Mouse (Mus musculus) brown adipose tissue, adult 24 weeks (tissue): ENCODE measurements around the gene Layn. TPM values are rescaled to one million over a fixed set of nuclear protein-coding genes. Genes with fewer than 3 reads are reported as not detected.
A peak's percentile ranks its signal among the peaks of the same experiment; 100 is the strongest.

Source experiments
- H3K27ac ChIP-seq: fragments of 200-500 bp; replicated peaks from 2 replicates; pipeline ENCODE4 v1.5.1; 2012; ENCODE audit warnings: low read depth, mild to moderate bottlenecking, low read length
- H3K4me1 ChIP-seq: fragments of 200-500 bp; 2 replicates; pipeline ENCODE4 v1.6.1; 2012; ENCODE audit warnings: low read length, mixed read lengths; ENCODE audit not compliant: control insufficient read depth, insufficient read depth, insufficient read length
- H3K4me3 ChIP-seq: fragments of 200-500 bp; 2 replicates; pipeline ENCODE4 v1.5.1; 2012; ENCODE audit warnings: low read depth, mild to moderate bottlenecking, low read length, moderate library complexity; ENCODE audit not compliant: insufficient read depth
- polyA plus RNA-seq: library from polyadenylated mRNA; stranded (reverse); fragments of >200 nt; gene quantifications from 2 replicates; pipeline ENCODE4 v1.2.4, GENCODE M21; 2012; ENCODE audit not compliant: missing spikeins, insufficient read depth, insufficient read length

Layn gene
- 1.6 and 1.7 TPM in 2 replicates for polyA plus RNA-seq

DNA sequence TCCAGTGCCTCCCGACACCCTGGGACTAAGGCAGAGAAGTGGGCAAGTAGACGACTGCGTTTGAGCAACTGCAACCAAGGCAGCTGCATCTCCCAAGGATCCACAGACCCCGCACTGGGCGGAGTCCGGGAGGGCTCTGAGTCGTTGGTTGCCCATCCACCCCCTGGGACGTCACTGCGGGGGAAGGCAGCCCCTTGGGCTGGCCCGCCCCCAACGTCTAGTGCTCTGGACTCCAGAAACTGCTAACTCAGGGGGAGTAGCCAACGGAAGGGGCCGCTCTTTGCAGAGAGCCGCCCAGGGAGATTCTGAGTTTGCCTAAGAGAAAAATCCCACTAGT is at the start of gene Layn:
Gene Layn, minus strand, starts transcription at position 116 of the 337 bp plus-strand sequence.
- Histone ChIP-seq H3K27ac (0 out of 2 replicates have a peak within 1 kb of the TSS, but pooled peaks have one; percentile 16), H3K4me1 (peaks cover 5% of the 10 kb centered on the region; the same call in 1 of the 2 replicates), H3K4me3 (peak within 1 kb of the TSS; percentile 47)

DNA sequence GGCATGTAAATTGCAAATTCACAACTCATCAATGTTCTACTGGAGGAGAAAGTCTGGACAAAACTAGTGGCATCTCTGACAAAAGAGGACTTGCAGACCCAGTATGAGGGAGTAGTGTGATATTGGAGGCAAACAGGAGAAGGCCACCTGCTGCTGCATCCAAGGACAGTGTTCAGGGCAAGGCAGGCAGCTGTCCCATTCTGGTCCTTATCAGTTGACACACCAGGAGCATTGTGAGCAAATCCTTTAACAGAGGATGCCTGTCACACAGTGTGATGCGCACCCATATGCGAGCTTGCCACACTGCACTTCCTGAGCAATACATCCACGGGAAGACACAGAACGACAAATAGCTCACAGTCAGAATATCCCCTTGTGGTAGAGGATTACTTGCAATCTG is 37.9 kb upstream of the Layn start:
- Histone ChIP-seq H3K27ac (no peak overlapping the region), H3K4me1 (no peaks in the 10 kb centered on the region), H3K4me3 (no peak overlapping the region)

DNA sequence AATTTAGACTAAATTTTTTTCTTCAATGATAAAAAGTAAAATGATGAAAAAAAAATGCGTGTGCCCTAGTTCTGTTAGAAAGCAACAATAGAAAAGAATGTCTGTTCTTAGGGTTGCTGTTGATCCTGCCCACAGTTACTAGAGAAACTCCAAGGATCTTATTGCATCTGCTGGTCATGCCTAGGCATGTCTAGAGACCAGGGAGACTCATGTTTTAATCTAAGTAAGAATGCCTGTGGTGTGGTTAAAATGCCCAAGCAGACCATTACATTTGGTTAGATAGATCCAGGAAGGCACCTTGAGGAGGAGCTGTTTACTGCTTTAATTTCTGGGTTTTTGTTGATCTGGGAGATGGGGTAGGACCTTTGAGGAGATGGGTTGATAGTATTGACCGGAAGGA is 28.9 kb upstream of the Layn start:
- H3K27ac ChIP-seq = no peak overlapping the region
- H3K4me3 ChIP-seq = no peak overlapping the region
- H3K4me1 ChIP-seq = no peaks in the 10 kb centered on the region; the same call in 1 of the 2 replicates

DNA sequence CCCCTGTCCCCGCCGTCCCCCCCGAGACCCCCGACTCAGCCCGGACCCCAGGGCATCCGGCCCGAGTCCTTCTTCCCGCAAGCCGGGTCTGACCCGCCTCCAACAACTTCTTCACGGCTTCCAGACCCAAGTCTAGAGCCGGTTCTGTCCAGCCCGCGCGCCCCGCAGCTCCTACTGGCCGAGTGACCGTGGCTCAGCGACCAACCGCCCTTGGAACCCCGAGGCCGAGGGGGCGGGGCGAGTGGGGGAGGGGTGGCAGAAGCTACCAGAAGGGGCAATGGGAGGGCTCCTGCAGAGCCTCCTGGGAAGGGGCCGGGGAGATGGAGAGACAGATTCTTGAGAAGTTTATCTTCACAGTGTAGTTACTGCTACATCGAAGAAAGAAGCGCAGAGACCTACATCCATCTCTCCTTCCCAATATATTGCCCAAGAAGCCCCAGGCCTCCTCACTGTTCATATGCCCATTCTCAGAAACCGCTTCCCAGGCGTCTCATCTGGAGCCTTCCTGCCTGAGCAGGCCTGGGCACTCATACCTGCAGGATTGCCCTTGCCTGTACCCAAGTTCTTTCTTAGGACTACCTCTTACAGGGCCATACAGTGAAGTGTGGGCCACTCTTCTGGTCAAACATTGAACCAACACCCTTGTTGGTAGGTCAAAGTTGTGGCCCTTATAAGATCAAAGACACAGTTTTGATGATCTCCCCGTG is 27.1 kb upstream of the Layn start:
- Histone ChIP-seq H3K27ac (no peak overlapping the region), H3K4me3 (peak overlapping the region; percentile 22; the same call in 1 of the 2 replicates), H3K4me1 (no peaks in the 10 kb centered on the region; the same call in 1 of the 2 replicates)

DNA sequence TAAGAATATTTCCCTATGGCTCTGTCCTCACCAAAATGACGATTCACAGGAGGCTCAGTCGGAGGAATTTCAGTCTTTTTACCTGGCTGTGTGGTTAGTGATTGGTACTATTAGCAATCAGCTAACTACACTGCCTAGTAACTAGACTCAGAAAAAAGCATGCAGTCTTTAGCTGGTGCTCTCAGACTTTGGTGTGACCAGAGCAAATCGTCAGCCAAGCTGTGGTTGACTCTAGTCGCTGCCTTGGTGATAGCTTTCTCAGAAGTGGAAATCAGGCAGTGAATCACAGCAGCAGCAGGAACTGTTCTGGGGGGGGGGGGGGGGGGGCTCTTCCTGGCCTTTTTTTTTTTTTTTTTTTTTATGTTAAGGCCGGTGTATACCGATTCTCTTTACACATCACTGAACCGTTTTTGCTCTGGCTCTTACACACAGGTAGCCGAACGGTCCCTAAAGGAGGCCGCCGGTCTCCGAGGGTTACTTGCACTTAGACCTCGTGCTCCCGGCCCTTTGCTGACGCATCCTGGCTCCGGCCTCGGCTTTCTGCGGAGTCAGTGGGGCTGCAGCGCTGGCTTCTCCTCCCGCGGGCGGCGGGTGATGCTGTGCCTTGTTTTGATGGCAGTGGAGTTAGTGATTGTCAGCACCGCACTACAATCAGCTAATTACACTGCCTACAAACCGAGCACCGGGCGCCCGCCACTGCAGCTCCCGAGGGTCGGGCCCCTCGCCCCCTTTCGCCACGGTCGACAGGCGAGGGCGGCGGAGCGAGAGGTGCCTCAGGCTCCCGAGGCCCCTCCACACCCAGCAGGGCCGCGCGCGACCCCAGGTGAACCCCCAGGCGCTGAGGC is 26.3 kb upstream of the Layn start:
- H3K4me3 ChIP-seq = peak overlapping the region; percentile 45
- H3K27ac ChIP-seq = no peak overlapping the region
- no peaks in the 10 kb centered on the region; the same call in 1 of the 2 replicates for H3K4me1 ChIP-seq

DNA sequence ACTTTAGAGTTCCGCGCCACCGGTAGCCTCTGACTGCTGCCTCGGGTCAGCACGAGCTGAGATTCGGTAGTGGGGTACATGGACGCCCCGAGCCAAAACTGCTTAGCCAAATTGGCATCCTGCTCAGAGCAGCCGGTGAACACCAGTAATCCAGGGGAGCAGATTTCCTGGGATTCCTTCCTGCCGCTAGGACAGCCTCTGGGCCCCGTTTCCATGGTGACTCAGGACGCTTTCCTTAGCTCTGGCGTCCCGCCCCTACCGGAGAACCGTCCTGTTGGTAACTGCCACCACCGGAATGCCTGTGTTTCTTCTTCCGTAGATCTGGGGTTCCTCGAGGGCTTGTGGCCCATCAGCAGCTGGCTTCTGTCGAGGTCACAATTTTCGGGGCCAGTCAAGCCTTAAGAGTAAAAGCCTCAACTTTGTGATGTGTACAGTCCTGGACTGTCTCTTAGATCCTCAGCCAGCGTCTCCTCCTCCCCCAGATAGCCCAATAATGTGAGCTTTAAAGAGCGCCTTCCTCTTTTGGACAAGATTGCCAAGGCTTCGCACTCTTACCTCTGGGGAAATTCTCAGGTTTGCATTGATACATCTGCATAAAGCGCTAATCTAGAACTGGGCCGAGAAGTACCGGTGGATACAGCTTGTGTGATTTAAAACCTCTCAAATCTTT is 25.0 kb upstream of the Layn start, which contains the start of gene 4833427G06Rik:
Gene 4833427G06Rik, minus strand, starts transcription at position 323 of the 670 bp plus-strand sequence.
- no peaks in the 10 kb centered on the region; the same call in 1 of the 2 replicates for H3K4me1 ChIP-seq
- peak within 1 kb of the TSS; percentile 28 for H3K4me3 ChIP-seq
- no peak within 1 kb of the TSS for H3K27ac ChIP-seq

DNA sequence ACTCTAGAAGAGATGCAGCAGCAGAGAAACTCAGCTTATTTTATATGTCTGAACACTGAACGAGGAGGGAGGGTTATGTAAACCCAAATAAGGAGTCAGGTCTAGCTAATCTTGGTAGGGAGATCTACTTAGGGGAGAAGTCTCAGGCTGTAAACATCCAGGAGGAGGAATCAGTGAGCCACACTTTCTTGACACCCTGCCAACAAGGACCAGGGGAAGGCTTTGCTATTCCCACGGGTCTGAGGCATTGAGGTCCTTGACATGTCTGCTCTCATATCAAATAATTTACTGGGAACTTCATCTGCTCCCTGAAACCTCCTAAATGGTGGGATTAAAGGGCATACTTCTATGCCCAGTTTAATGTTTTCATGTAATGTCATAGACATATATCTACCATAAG is 19.4 kb upstream of the Layn start:
- no peaks in the 10 kb centered on the region for H3K4me1 ChIP-seq
- no peak overlapping the region for H3K4me3 ChIP-seq
- no peak overlapping the region for H3K27ac ChIP-seq

DNA sequence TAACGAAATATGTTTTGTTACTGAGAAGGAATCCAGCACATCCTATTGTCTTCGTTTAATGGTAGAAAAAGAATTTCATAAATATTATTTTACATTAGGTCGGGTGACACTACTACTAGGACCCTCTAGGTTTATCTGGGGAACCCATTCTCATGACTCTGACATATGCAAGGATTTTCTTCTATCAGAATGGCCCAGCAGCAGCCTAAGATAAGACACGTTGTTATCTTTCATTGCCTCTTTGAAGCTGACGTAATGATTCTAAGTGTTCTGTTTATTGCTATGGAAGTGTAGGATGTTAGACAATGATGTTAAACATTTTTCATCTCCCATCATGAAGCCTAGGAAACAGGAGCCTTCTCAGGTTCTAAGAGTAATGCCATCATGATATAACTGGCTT is 16.8 kb upstream of the Layn start:
- Histone ChIP-seq H3K4me1 (no peaks in the 10 kb centered on the region), H3K4me3 (no peak overlapping the region), H3K27ac (no peak overlapping the region)

DNA sequence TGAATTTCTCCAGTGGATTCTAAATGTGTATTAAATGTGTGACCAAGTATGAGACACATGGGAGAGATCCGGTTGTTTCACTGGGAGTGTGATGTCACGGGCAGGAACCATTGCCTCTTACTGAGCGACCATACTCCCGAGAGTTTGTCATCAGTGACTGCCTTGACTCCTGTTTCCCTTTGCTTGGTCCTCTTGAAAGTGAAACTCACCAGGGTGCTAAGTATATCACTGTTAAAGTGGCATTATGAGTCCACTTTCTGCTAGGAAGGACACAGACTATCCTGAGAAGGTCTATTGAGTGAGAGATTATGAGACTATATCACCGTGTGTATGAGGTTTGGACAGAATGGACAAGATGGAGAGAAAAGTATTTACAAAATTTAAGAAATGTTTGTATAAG is 4.7 kb upstream of the Layn start:
- Histone ChIP-seq H3K4me1 (peaks cover 2% of the 10 kb centered on the region; the same call in 1 of the 2 replicates), H3K27ac (no peak overlapping the region), H3K4me3 (no peak overlapping the region)

DNA sequence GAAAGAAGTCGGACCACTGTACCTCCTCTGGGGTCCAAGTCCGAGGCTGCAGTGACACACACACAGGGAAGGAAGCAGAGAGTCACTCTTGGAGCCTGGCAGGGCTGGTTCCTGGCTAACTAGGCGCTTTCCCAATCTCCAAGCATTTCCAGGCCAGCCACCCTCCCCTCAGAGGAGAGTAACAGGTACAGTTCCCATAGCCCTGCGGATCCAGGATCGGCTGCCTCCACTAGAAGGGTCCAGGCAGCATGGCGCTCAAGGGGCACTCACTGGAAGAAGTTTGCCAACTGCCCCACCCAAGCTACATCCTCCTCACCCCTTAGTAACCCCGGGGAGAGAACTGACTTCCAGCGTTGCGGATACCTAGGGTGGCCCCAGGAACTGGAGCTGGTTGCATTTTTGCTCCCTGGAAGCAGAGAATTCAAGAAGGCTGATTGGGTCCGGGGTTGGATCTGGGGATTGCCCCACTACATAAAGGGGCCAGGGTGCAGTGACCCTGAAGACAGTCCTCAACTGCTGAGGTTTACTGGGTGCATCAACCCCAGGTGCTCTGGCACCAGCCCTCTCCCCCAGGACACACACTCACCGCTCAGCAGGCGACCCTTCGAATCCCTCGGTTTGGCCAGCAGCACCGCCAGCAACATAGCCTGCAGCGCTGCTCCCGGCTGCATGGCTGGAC is 455 bp downstream of the Layn start:
- Histone ChIP-seq H3K4me1 (peaks cover 5% of the 10 kb centered on the region; the same call in 1 of the 2 replicates), H3K4me3 (peak overlapping the region; percentile 47), H3K27ac (no peak overlapping the region)

DNA sequence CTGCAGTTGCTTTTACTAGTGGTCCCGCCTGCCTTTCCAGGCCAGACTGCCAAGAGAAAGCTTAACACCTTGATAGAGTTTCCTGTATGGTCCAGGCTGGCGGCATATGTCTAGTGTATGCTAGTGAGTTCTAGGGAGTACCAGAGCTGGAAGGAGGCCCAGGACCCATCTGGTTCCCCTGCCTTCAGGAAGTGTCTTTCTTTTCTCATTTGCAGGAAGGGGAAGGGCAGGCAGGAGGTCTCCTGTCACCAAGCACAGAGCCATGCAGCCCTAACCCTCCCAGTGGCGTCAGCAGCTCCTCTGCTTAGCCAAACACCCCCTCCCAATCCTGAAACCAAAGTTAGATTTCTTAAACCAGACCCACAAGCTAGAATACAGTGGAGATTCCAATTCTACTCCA is 1.1 kb downstream of the Layn start:
- Histone ChIP-seq H3K27ac (no peak overlapping the region), H3K4me3 (peak overlapping the region; percentile 37), H3K4me1 (peaks cover 5% of the 10 kb centered on the region; the same call in 1 of the 2 replicates)

DNA sequence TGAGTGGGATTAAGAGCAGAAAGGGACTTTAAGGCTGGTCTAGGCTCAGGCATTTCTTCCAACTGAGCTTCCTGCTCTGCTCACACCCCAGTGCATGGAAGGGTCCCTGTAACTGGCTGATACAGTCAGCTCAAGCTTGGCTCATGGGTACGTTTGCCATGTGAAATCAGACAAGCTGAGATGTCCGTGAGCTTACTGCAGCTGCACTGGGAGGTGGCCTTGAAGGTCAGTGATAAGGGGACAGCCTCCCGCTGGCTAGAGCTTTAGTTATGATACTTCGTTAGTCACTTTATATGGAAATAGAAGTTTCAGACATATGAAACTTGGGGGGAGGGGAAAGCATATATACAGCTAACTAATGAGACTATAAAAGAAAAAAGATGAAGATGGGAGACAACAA is 6.1 kb downstream of the Layn start:
- H3K4me1 ChIP-seq = 0 out of 2 replicates have a peak, but pooled peaks cover 3% of the 10 kb centered on the region
- no peak overlapping the region for H3K4me3 ChIP-seq
- H3K27ac ChIP-seq = no peak overlapping the region

DNA sequence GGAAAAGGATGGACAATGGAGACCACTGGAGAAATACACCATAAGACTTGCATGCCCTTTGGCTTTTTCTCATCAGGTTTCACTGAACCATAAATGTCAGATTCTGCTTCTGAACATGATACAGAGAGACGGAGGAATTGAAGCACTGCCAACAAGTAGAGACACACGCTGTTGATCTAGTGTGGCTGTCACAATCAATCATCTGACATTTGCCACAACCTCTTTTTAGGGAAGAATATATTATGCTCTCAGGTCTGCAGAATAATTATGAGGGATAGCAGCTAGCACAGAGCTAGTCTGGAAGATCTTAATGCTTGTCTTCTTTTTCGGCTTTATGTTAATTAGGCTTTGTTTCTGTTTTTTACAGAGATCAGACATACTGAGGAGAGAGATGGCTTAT is 8.7 kb downstream of the Layn start:
- Histone ChIP-seq H3K4me1 (no peaks in the 10 kb centered on the region), H3K27ac (no peak overlapping the region), H3K4me3 (no peak overlapping the region)

DNA sequence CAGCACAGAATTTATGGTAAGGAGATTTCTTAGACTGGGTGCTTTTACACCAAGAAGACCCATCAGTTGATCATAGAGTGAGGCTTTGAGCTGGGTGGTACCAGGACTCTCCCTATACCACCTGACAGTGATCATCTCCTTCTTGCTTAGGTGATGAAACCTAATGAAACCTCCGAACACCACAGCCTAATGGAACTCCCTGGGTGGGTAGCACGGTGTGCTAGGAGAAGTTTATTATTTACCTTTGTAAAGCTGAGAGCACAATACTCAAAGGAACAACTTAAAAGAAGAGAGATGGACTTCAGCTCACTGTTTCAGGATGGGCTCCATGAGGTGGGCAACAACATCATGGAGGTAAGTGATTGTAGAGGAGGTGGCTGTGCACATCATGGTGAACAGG is 16.3 kb downstream of the Layn start, which contains the start of gene Btg4:
Gene Btg4, plus strand, starts transcription at position 301 of the 400 bp plus-strand sequence.
- H3K27ac ChIP-seq = no peak within 1 kb of the TSS
- no peak within 1 kb of the TSS for H3K4me3 ChIP-seq
- no peaks in the 10 kb centered on the region; the same call in 1 of the 2 replicates for H3K4me1 ChIP-seq
